Mouse (Mus musculus): ENCODE measurements around the gene Myh10. TPM values are rescaled to one million over a fixed set of nuclear protein-coding genes. Genes with fewer than 3 reads are reported as not detected.
A peak's percentile ranks its signal among the peaks of the same experiment; 100 is the strongest.

Myh10 gene
- polyA plus RNA-seq, 1 experiment from 2014 or later: 147 TPM

- Histone ChIP-seq H3K27ac (ENCODE audit: low read length) (0 out of 2 replicates have a peak overlapping the region, but pooled peaks have one; percentile 63), H3K9ac (replicated peaks; ENCODE audit: low read length) (no peak overlapping the region), H3K4me1 (ENCODE audit: insufficient read depth, low read length) (peaks cover 17% of the 10 kb centered on the region; the same call in 1 of the 2 replicates), H3K36me3 (ENCODE audit: insufficient read depth, low read length) (no peaks in the 10 kb centered on the region), H3K9me3 (ENCODE audit: low read length) (peaks cover 5% of the 10 kb centered on the region; the same call in 1 of the 2 replicates), H3K27me3 (ENCODE audit: insufficient read depth, low read length) (no peaks in the 10 kb centered on the region), H3K4me2 (replicated peaks; ENCODE audit: low read depth, low read length) (no peak overlapping the region), H3K4me3 (ENCODE audit: low read length) (no peak overlapping the region)
- no peak for ATAC-seq (ENCODE audit: low FRiP score, low TSS enrichment)
- WGBS: 45% methylated on average over 2 of the region's 2 CpGs
Observed at GRCm38 (mm10) chr11:68666210-68666609, 25.1 kb upstream of the Myh10 start.

- Histone ChIP-seq H3K9ac (replicated peaks; ENCODE audit: low read length) (no peak overlapping the region), H3K27me3 (ENCODE audit: insufficient read depth, low read length) (no peaks in the 10 kb centered on the region), H3K4me1 (ENCODE audit: insufficient read depth, low read length) (0 out of 2 replicates have a peak, but pooled peaks cover 4% of the 10 kb centered on the region), H3K36me3 (ENCODE audit: insufficient read depth, low read length) (no peaks in the 10 kb centered on the region), H3K9me3 (ENCODE audit: low read length) (peaks cover 4% of the 10 kb centered on the region; the same call in 1 of the 2 replicates), H3K27ac (ENCODE audit: low read length) (no peak overlapping the region), H3K4me2 (replicated peaks; ENCODE audit: low read depth, low read length) (no peak overlapping the region), H3K4me3 (ENCODE audit: low read length) (no peak overlapping the region)
- WGBS: 62% methylated on average over 5 of the region's 5 CpGs
- ATAC-seq (ENCODE audit: low FRiP score, low TSS enrichment): no peak
Observed at GRCm38 (mm10) chr11:68672270-68672970, 18.9 kb upstream of the Myh10 start.

GRCm38 (mm10) chr11:68674071-68674470, 17.3 kb upstream of the Myh10 start:
- Histone ChIP-seq H3K4me2 (replicated peaks; ENCODE audit: low read depth, low read length) (no peak overlapping the region), H3K27me3 (ENCODE audit: insufficient read depth, low read length) (no peaks in the 10 kb centered on the region), H3K4me1 (ENCODE audit: insufficient read depth, low read length) (0 out of 2 replicates have a peak, but pooled peaks cover 4% of the 10 kb centered on the region), H3K9ac (replicated peaks; ENCODE audit: low read length) (no peak overlapping the region), H3K9me3 (ENCODE audit: low read length) (no peaks in the 10 kb centered on the region), H3K27ac (ENCODE audit: low read length) (no peak overlapping the region), H3K36me3 (ENCODE audit: insufficient read depth, low read length) (no peaks in the 10 kb centered on the region), H3K4me3 (ENCODE audit: low read length) (no peak overlapping the region)
- ATAC-seq (ENCODE audit: low FRiP score, low TSS enrichment): no peak
- WGBS: 80% methylated on average over 3 of the region's 3 CpGs

GRCm38 (mm10) chr11:68674643-68675042, 16.7 kb upstream of the Myh10 start:
- H3K4me3 ChIP-seq (ENCODE audit: low read length): no peak overlapping the region
- no peak overlapping the region for H3K4me2 ChIP-seq (replicated peaks; ENCODE audit: low read depth, low read length)
- H3K36me3 ChIP-seq (ENCODE audit: insufficient read depth, low read length): no peaks in the 10 kb centered on the region
- no peaks in the 10 kb centered on the region for H3K27me3 ChIP-seq (ENCODE audit: insufficient read depth, low read length)
- no peak overlapping the region for H3K9ac ChIP-seq (replicated peaks; ENCODE audit: low read length)
- no peak overlapping the region for H3K27ac ChIP-seq (ENCODE audit: low read length)
- WGBS: 75% methylated on average over 3 of the region's 3 CpGs
- H3K4me1 ChIP-seq (ENCODE audit: insufficient read depth, low read length): 0 out of 2 replicates have a peak, but pooled peaks cover 4% of the 10 kb centered on the region
- ATAC-seq (ENCODE audit: low FRiP score, low TSS enrichment): no peak
- H3K9me3 ChIP-seq (ENCODE audit: low read length): no peaks in the 10 kb centered on the region

GRCm38 (mm10) chr11:68675274-68675673, 16.1 kb upstream of the Myh10 start:
- no peak for ATAC-seq (ENCODE audit: low FRiP score, low TSS enrichment)
- WGBS: 67% methylated on average over 3 of the region's 3 CpGs
- Histone ChIP-seq H3K9ac (replicated peaks; ENCODE audit: low read length) (no peak overlapping the region), H3K9me3 (ENCODE audit: low read length) (no peaks in the 10 kb centered on the region), H3K4me2 (replicated peaks; ENCODE audit: low read depth, low read length) (no peak overlapping the region), H3K36me3 (ENCODE audit: insufficient read depth, low read length) (no peaks in the 10 kb centered on the region), H3K4me3 (ENCODE audit: low read length) (no peak overlapping the region), H3K4me1 (ENCODE audit: insufficient read depth, low read length) (0 out of 2 replicates have a peak, but pooled peaks cover 4% of the 10 kb centered on the region), H3K27ac (ENCODE audit: low read length) (no peak overlapping the region), H3K27me3 (ENCODE audit: insufficient read depth, low read length) (no peaks in the 10 kb centered on the region)

- no peaks in the 10 kb centered on the region for H3K36me3 ChIP-seq (ENCODE audit: insufficient read depth, low read length)
- H3K4me1 ChIP-seq (ENCODE audit: insufficient read depth, low read length): no peaks in the 10 kb centered on the region
- 65% methylated on average over 3 of the region's 3 CpGs for WGBS
- no peaks in the 10 kb centered on the region for H3K9me3 ChIP-seq (ENCODE audit: low read length)
- H3K27ac ChIP-seq (ENCODE audit: low read length): no peak overlapping the region
- H3K4me3 ChIP-seq (ENCODE audit: low read length): no peak overlapping the region
- H3K4me2 ChIP-seq (replicated peaks; ENCODE audit: low read depth, low read length): no peak overlapping the region
- no peak overlapping the region for H3K9ac ChIP-seq (replicated peaks; ENCODE audit: low read length)
- ATAC-seq (ENCODE audit: low FRiP score, low TSS enrichment): 0 out of 2 replicates have a peak, but pooled peaks have one; percentile 27
- H3K27me3 ChIP-seq (ENCODE audit: insufficient read depth, low read length): no peaks in the 10 kb centered on the region
Observed at GRCm38 (mm10) chr11:68681254-68681839, 10.0 kb upstream of the Myh10 start.

- 82% methylated on average over 8 of the region's 8 CpGs for WGBS
- Histone ChIP-seq H3K4me1 (ENCODE audit: insufficient read depth, low read length) (no peaks in the 10 kb centered on the region), H3K9me3 (ENCODE audit: low read length) (no peaks in the 10 kb centered on the region), H3K27ac (ENCODE audit: low read length) (no peak overlapping the region), H3K4me3 (ENCODE audit: low read length) (no peak overlapping the region), H3K9ac (replicated peaks; ENCODE audit: low read length) (no peak overlapping the region), H3K27me3 (ENCODE audit: insufficient read depth, low read length) (no peaks in the 10 kb centered on the region), H3K36me3 (ENCODE audit: insufficient read depth, low read length) (no peaks in the 10 kb centered on the region), H3K4me2 (replicated peaks; ENCODE audit: low read depth, low read length) (no peak overlapping the region)
- no peak for ATAC-seq (ENCODE audit: low FRiP score, low TSS enrichment)
Observed at GRCm38 (mm10) chr11:68682136-68682806, 9.1 kb upstream of the Myh10 start.

- H3K9me3 ChIP-seq (ENCODE audit: low read length): no peaks in the 10 kb centered on the region
- no peak overlapping the region for H3K4me3 ChIP-seq (ENCODE audit: low read length)
- 87% methylated on average over 5 of the region's 5 CpGs for WGBS
- H3K4me1 ChIP-seq (ENCODE audit: insufficient read depth, low read length): 0 out of 2 replicates have a peak, but pooled peaks cover 3% of the 10 kb centered on the region
- H3K4me2 ChIP-seq (replicated peaks; ENCODE audit: low read depth, low read length): no peak overlapping the region
- no peaks in the 10 kb centered on the region for H3K27me3 ChIP-seq (ENCODE audit: insufficient read depth, low read length)
- no peak overlapping the region for H3K27ac ChIP-seq (ENCODE audit: low read length)
- H3K9ac ChIP-seq (replicated peaks; ENCODE audit: low read length): no peak overlapping the region
- ATAC-seq (ENCODE audit: low FRiP score, low TSS enrichment): no peak
- H3K36me3 ChIP-seq (ENCODE audit: insufficient read depth, low read length): no peaks in the 10 kb centered on the region
Observed at GRCm38 (mm10) chr11:68686001-68686400, 5.4 kb upstream of the Myh10 start.

- H3K4me1 ChIP-seq (ENCODE audit: insufficient read depth, low read length): peaks cover 11% of the 10 kb centered on the region; the same call in 1 of the 2 replicates
- no peak overlapping the region for H3K4me3 ChIP-seq (ENCODE audit: low read length)
- H3K36me3 ChIP-seq (ENCODE audit: insufficient read depth, low read length): no peaks in the 10 kb centered on the region
- no peaks in the 10 kb centered on the region for H3K27me3 ChIP-seq (ENCODE audit: insufficient read depth, low read length)
- no peak for ATAC-seq (ENCODE audit: low FRiP score, low TSS enrichment)
- no peak overlapping the region for H3K27ac ChIP-seq (ENCODE audit: low read length)
- no peaks in the 10 kb centered on the region for H3K9me3 ChIP-seq (ENCODE audit: low read length)
- 63% methylated on average over 1 of the region's 1 CpGs for WGBS
- H3K4me2 ChIP-seq (replicated peaks; ENCODE audit: low read depth, low read length): no peak overlapping the region
- H3K9ac ChIP-seq (replicated peaks; ENCODE audit: low read length): no peak overlapping the region
Observed at GRCm38 (mm10) chr11:68689304-68689703, 2.1 kb upstream of the Myh10 start.
